Mouse (Mus musculus): ENCODE results near the gene C1qtnf6. TPM values are rescaled to one million over a fixed set of nuclear protein-coding genes. Genes with fewer than 3 reads are reported as not detected.

C1qtnf6 gene
- polyA plus RNA-seq, 1 experiment from 2014 or later, result 8.2 TPM

DNA sequence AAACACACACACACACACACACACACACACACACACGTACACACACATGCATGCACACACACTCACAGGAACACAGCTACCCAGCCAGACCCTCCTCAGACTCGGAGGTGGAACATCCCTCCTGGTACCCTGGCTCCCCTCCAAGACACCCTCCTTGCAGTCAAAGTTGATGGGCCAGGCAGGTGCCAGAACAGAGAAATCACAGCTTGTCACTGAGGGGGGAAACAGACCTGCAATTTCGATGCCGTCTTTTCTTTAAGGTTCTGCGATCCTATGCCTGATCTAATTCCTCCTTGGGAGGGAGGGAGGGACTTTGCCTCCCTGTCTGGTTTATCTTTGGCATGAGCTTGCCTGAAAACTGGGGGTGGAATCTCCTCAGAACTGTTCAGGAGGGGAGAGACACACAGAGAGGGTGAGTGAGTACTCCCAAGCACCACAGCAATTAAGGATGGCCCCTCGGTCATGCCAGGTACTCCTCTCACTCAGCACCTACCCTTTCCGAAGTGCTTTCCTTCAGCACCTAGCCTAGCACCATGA lies 11.6 kb upstream of the C1qtnf6 start:
- Histone ChIP-seq H3K36me3 (no peaks in the 10 kb centered on the region), H3K4me2 (no peak overlapping the region), H3K4me3 (no peak overlapping the region), H3K27me3 (0 out of 2 replicates have a peak, but pooled peaks cover 20% of the 10 kb centered on the region), H3K9ac (no peak overlapping the region), H3K4me1 (replicated peaks) (peaks cover 31% of the 10 kb centered on the region), H3K9me3 (no peaks in the 10 kb centered on the region), H3K27ac (0 out of 2 replicates have a peak overlapping the region, but pooled peaks have one; percentile 1)
- WGBS, result 79% methylated on average over 7 of the region's 7 CpGs
- ATAC-seq (ENCODE audit: low FRiP score), result no peak

DNA sequence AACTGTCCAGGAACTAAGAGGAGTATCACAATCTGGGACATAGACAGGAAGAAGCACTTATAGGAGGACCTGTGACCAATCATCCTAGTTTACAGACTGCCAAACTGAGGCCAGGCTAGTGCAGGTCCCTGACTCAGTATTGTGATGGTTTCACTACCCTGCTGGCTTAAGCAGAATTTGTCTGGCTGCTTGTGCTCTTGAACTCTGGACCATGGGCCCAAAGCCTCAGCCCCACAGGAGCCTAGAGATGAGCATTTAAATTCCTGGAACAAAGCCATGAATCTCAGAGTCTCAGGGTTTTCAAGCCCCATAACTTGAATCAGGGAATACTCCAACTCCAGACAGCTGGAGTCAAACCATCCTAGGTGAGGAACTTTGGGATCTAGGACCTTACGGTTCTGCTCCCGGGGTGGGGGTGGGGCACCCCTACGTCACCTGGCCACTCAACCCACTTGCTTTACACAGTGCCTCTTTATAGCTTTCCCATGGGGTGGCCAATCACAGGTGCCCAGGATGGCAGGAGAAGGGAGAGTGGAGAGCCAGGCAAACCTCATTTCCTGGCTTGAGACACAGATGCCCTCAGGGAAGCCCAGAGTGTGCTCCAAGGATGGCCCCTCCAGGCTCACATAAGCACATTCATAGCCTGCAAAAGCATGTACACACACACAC lies 11.0 kb upstream of the C1qtnf6 start:
- H3K27me3 ChIP-seq, result 0 out of 2 replicates have a peak, but pooled peaks cover 20% of the 10 kb centered on the region
- ATAC-seq (ENCODE audit: low FRiP score), result no peak
- WGBS, result 91% methylated on average over 3 of the region's 3 CpGs

DNA sequence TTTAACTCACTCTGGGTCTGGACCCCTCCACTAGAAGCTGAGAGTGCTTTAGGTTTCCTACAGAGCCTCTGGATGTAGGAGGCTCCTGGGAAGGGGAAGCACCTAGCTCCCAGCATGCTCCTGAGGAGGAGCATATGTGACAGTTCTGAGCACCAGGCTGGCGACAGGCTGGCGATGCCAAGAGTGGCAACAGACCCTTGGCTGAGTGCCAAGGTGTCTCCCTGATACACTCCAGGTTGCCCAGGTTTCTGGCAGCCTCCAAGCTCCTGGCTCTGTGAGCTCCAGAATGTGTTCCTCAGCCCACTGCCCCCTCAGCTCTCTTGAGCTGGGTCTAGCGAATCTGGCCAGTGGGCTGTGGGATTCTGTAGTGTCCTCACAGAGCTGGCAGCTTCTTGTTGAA lies 10.4 kb upstream of the C1qtnf6 start:
- Histone ChIP-seq H3K27ac (0 out of 2 replicates have a peak overlapping the region, but pooled peaks have one; percentile 13), H3K9ac (no peak overlapping the region), H3K27me3 (0 out of 2 replicates have a peak, but pooled peaks cover 20% of the 10 kb centered on the region), H3K4me2 (no peak overlapping the region), H3K4me1 (replicated peaks) (peaks cover 31% of the 10 kb centered on the region), H3K9me3 (no peaks in the 10 kb centered on the region), H3K4me3 (no peak overlapping the region), H3K36me3 (no peaks in the 10 kb centered on the region)
- WGBS, result 64% methylated on average over 3 of the region's 3 CpGs
- ATAC-seq (ENCODE audit: low FRiP score), result no peak

More for the DNA sequence above, 11.0 kb upstream of the C1qtnf6 start:
- H3K9ac ChIP-seq, result no peak overlapping the region
- no peak overlapping the region for H3K4me2 ChIP-seq
- no peaks in the 10 kb centered on the region for H3K9me3 ChIP-seq
- H3K4me1 ChIP-seq (replicated peaks), result peaks cover 31% of the 10 kb centered on the region
- no peaks in the 10 kb centered on the region for H3K36me3 ChIP-seq
- H3K27ac ChIP-seq, result 0 out of 2 replicates have a peak overlapping the region, but pooled peaks have one; percentile 1
- no peak overlapping the region for H3K4me3 ChIP-seq

DNA sequence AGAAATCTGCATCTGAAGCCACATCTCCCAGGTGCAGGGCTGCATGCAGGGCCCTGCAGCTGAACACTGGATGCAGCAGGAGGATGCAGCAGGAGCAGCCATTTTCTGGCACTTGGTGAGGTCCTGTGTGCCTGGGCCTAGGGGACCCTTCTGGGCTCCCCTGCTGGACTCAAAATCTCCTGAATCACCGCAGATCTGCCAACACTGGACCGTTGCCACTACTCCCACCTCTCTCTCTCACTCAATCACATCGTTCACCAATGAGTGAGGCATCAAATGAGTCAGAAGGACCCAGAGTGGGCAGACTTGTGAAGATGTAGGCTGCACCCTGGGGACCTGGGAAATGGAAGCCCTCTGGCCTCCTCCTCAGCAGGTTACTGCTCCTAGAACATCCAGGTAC lies 9.8 kb upstream of the C1qtnf6 start:
- Histone ChIP-seq H3K9ac (peak overlapping the region; percentile 25; the same call in 1 of the 2 replicates), H3K27ac (no peak overlapping the region)
- 81% methylated on average over 3 of the region's 3 CpGs for WGBS

DNA sequence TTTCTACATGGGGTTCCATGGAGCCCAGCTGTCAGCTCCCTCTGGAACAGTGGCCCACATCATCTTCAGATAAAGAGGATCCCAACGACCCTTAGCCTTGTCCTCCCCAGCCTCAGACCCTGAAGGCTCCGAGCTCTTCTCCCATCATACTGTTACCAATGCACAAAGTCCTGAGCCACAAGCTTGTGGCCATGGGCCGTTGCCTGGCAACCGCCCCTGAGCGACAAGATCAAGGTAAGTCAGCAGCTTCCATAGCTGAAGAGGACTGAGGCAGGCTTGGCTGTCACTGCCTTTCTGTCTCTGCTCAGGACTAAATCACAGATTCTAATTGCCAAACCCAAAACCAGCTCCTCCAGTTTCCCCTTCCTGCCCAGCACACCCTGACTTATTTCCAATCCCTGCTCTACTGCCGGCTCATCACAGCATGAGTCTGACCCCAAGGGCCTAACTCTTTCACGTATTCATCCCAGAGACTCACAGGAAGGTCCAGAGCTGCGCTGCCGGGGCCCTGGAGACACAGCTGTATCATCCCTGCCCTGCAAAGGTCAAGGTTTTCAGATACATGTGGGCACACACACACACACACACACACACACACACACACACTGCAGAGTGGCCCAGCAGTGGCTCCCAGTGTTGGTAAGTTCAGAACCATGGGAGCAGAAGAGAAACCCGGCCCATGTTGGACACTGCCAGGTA lies 4.7 kb upstream of the C1qtnf6 start:
- Histone ChIP-seq H3K4me2 (no peak overlapping the region), H3K9ac (peak overlapping the region; percentile 19; the same call in 1 of the 2 replicates), H3K27ac (no peak overlapping the region), H3K27me3 (peaks cover 12% of the 10 kb centered on the region), H3K9me3 (no peaks in the 10 kb centered on the region), H3K4me3 (no peak overlapping the region), H3K36me3 (no peaks in the 10 kb centered on the region), H3K4me1 (replicated peaks) (peaks cover 20% of the 10 kb centered on the region)
- 44% methylated on average over 10 of the region's 10 CpGs for WGBS
- no peak for ATAC-seq (ENCODE audit: low FRiP score)

More for the DNA sequence above, 9.8 kb upstream of the C1qtnf6 start:
- Histone ChIP-seq H3K27me3 (0 out of 2 replicates have a peak, but pooled peaks cover 20% of the 10 kb centered on the region), H3K4me2 (no peak overlapping the region), H3K36me3 (no peaks in the 10 kb centered on the region), H3K4me1 (replicated peaks) (peaks cover 33% of the 10 kb centered on the region), H3K9me3 (no peaks in the 10 kb centered on the region), H3K4me3 (no peak overlapping the region)
- ATAC-seq (ENCODE audit: low FRiP score), result no peak

DNA sequence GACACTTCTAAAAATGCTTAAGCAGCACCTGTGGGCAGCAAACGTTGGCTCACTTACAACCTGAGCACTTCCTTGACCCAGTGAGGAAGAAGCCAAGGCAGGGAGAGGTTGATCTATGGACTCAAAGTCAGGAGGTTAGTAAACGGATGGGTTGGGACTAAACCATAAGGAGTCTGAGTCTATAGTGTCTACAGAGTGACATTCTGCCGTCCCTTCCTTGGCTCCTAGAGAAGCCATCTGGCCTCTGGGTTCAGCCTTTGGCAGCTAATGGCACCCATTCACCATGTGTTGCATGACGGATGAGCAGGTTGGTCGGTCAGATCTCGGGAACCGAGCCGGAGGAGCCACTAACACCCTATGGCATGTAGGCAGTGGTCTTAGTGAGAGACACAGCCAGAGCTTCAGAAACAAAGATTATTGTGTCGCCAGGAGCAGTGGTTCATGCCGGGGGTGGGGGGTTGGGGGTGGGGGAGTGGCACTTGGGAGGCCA lies 2.2 kb upstream of the C1qtnf6 start:
- Histone ChIP-seq H3K4me1 (replicated peaks) (peaks cover 40% of the 10 kb centered on the region), H3K9me3 (no peaks in the 10 kb centered on the region), H3K4me3 (no peak overlapping the region), H3K9ac (peak overlapping the region; percentile 49), H3K36me3 (no peaks in the 10 kb centered on the region), H3K27ac (no peak overlapping the region), H3K27me3 (peaks cover 10% of the 10 kb centered on the region), H3K4me2 (no peak overlapping the region)
- WGBS, result 78% methylated on average over 10 of the region's 10 CpGs
- ATAC-seq (ENCODE audit: low FRiP score), result no peak

DNA sequence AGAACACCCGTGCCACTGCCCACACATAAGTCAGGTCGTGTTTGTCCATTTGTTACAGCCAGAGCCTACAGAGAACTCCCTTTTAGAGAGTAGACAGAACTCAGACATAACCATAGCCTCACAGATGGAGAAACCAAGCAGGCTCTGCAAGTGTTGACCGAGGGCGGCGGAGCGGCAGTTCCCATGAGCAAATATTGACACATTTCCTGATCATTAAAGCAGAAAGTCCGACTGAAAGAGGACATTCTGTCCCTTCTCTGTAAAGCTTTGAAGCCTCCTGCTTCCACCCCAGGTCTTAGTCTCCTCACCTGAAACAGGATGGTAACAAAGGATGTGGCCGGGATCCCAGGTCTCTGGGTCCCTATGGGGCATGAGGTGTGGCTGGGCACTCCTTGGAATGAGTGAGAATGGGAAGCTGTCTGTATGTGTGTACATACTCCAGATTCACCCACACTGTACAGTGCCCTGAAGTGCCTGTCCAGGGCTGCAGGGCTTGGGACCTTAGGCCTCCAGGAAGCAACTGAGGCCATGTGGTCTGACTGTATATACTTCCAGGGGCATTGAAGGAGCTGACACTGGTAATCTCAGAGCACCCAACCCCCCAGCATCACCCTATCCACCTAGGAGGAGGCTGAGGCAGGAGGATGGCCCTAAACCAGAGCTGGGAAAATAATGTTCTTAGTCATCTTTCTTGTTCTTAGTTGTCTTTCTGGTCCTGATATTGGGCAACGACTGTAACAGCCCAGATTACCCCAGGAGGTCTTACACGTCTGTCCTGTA lies 1.5 kb upstream of the C1qtnf6 start:
- H3K36me3 ChIP-seq, result no peaks in the 10 kb centered on the region
- peak overlapping the region; percentile 43 for H3K9ac ChIP-seq
- H3K4me3 ChIP-seq, result no peak overlapping the region
- WGBS, result 74% methylated on average over 10 of the region's 10 CpGs
- H3K27ac ChIP-seq, result no peak overlapping the region
- H3K9me3 ChIP-seq, result no peaks in the 10 kb centered on the region
- H3K4me2 ChIP-seq, result no peak overlapping the region
- ATAC-seq (ENCODE audit: low FRiP score), result no peak; the same call in 1 of the 2 replicates
- peaks cover 7% of the 10 kb centered on the region for H3K27me3 ChIP-seq
- peaks cover 40% of the 10 kb centered on the region for H3K4me1 ChIP-seq (replicated peaks)

DNA sequence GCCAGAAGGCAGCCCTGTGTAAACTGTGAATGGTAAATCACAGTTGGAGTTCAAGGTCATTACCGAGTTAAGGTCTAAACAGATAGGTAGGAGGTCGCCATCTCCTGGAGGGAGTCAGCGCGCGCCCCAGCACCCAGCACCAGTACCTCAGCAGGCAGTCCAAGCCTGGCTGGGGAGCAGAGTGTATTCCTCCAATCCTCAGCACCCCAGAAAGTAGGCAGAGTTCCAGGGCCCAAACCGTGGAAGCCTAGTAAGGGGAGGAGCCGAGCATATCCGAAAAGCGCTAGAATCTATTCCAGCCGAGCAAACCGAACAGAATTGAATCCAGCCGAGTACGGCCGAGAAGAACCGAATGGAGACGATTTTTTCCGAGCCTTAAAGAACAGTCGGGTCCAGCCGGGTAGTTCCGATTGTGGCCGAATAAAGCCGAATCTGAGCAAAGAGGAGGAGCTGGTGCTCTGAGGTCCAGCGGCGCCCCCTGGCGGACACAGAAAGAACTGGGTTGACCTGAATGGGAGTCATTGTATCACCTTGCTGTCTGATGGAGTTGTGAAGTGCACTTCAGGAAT lies 769 bp upstream of the C1qtnf6 start:
- Histone ChIP-seq H3K27me3 (peaks cover 7% of the 10 kb centered on the region), H3K9me3 (no peaks in the 10 kb centered on the region), H3K27ac (peak overlapping the region; percentile 85), H3K4me3 (peak overlapping the region; percentile 30), H3K4me2 (peak overlapping the region; percentile 54), H3K9ac (peak overlapping the region; percentile 68), H3K4me1 (replicated peaks) (peaks cover 40% of the 10 kb centered on the region), H3K36me3 (no peaks in the 10 kb centered on the region)
- WGBS, result under 1% methylated on average over 25 of the region's 25 CpGs
- ATAC-seq (ENCODE audit: low FRiP score), result peak; percentile 88

DNA sequence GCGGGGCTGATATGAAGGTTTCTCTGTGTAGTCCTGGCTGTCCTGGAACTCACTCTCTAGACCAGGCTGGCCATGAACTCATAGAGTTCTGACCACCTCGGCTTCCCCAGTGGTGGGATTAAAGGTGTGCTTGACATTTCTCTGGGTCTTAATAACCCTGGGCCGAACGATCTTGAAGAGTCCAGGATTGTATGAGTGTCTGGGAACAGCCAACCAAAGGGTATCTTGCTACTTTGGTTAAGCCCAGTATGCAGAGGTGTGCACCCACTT lies 170 bp upstream of the C1qtnf6 start:
- WGBS, result 72% methylated on average over 4 of the region's 4 CpGs
- no peaks in the 10 kb centered on the region for H3K9me3 ChIP-seq
- peaks cover 7% of the 10 kb centered on the region for H3K27me3 ChIP-seq
- peak overlapping the region; percentile 68; the same call in 1 of the 2 replicates for H3K9ac ChIP-seq
- H3K4me2 ChIP-seq, result peak overlapping the region; percentile 54
- H3K4me3 ChIP-seq, result no peak overlapping the region; the same call in 1 of the 2 replicates
- no peaks in the 10 kb centered on the region for H3K36me3 ChIP-seq
- ATAC-seq (ENCODE audit: low FRiP score), result 0 out of 2 replicates have a peak, but pooled peaks have one; percentile 0
- peak overlapping the region; percentile 85 for H3K27ac ChIP-seq
- peaks cover 40% of the 10 kb centered on the region for H3K4me1 ChIP-seq (replicated peaks)

DNA sequence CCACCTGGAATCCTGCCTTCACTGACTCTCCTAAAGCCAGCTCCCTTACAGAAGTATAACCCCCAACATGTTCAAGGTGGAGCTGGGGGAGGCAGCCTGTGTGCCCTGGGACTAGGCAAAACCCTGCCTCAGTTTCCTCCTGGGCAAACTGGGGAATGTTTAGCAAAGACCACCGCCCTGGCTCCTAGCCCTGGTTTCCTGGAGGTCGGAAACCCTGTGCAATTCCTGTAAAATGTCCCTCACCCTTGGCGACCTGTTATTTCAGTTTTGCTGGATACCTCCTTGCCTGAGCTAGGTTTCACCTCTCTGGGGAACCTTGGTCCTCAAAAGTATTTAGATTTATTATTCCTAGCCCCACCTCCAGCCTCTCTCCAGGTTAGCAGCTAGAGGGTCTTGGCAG lies 1.1 kb downstream of the C1qtnf6 start:
- no peak overlapping the region for H3K4me3 ChIP-seq
- H3K9ac ChIP-seq, result peak overlapping the region; percentile 65
- H3K4me1 ChIP-seq (replicated peaks), result peaks cover 30% of the 10 kb centered on the region
- H3K27me3 ChIP-seq, result peaks cover 7% of the 10 kb centered on the region
- no peak overlapping the region for H3K4me2 ChIP-seq
- WGBS, result 82% methylated on average over 3 of the region's 3 CpGs
- no peaks in the 10 kb centered on the region for H3K9me3 ChIP-seq
- H3K36me3 ChIP-seq, result no peaks in the 10 kb centered on the region
- no peak for ATAC-seq (ENCODE audit: low FRiP score)
- no peak overlapping the region for H3K27ac ChIP-seq

DNA sequence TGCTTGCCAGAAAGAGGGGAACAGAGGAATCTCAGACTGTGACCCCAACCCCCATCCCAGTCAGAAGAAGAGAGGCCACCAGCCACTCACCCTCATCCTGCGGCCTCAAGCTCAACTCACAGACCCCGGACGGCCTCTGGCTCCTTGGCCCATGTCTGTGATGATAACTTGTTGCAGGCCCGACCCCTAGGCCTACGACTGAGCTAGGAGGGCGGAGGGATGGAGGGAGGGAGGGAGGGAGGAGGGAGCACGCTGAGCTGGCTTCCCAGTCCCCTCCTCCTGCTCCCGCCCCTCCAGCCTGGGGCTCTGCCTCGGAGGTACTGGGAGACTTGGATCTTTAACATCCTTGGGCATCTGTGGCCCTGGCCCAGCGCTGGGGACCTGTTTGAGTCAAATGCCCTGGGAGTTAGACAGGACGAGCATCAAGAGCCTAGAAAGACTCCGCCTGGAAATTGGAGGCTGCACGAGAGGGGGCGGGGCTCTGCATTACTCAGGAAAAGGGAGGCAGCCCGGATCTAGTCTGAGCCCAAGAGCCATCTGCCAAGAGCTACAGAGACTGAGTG lies 1.7 kb downstream of the C1qtnf6 start:
- Histone ChIP-seq H3K27ac (0 out of 2 replicates have a peak overlapping the region, but pooled peaks have one; percentile 42), H3K4me2 (peak overlapping the region; percentile 51), H3K27me3 (peaks cover 7% of the 10 kb centered on the region), H3K4me3 (peak overlapping the region; percentile 28), H3K4me1 (replicated peaks) (peaks cover 30% of the 10 kb centered on the region), H3K36me3 (no peaks in the 10 kb centered on the region), H3K9ac (peak overlapping the region; percentile 65), H3K9me3 (no peaks in the 10 kb centered on the region)
- 0 out of 2 replicates have a peak, but pooled peaks have one; percentile 15 for ATAC-seq (ENCODE audit: low FRiP score)
- 4% methylated on average over 14 of the region's 15 CpGs for WGBS

All from hindbrain, embryonic 13.5 days (tissue).